Mouse (Mus musculus) intestine, embryonic 14.5 days (tissue): Measurements from ENCODE around the gene Epn3. TPM values are rescaled to one million over a fixed set of nuclear protein-coding genes. Genes with fewer than 3 reads are reported as not detected.

Experiments
- ATAC-seq: fragments of 200-750 bp; cut with Nextera tagmentation; replicated peaks from 2 replicates; pipeline ENCODE4 v1.8.0; 2017; ENCODE audit warnings: low read depth, moderate number of reproducible peaks, moderate TSS enrichment, moderate library complexity; ENCODE audit not compliant: low FRiP score, low TSS enrichment
- DNase-seq: peaks from one replicate; pipeline ENCODE4 v3.0.0-alpha.2; 2018; ENCODE audit warnings: low spot score
- H3K27ac ChIP-seq: fragments of 300-500 bp; sonication (generic); 2 replicates; pipeline ENCODE4 v1.5.1; 2014; ENCODE audit warnings: low read depth, mild to moderate bottlenecking, control low read depth
- H3K27me3 ChIP-seq: fragments of 300-500 bp; sonication (generic); replicated peaks from 2 replicates; pipeline ENCODE4 v1.6.1; 2014; ENCODE audit warnings: low read length, control low read depth; ENCODE audit not compliant: control insufficient read depth, insufficient read depth
- H3K36me3 ChIP-seq: fragments of 300-500 bp; sonication (generic); 2 replicates; pipeline ENCODE4 v1.6.1; 2014; ENCODE audit warnings: low read length, control low read depth; ENCODE audit not compliant: control insufficient read depth, insufficient read depth
- H3K4me1 ChIP-seq: fragments of 300-500 bp; sonication (generic); replicated peaks from 2 replicates; pipeline ENCODE4 v1.6.1; 2014; ENCODE audit warnings: low read length, control low read depth, mixed read lengths; ENCODE audit not compliant: control insufficient read depth, insufficient read depth
- H3K4me2 ChIP-seq: fragments of 300-500 bp; sonication (generic); 2 replicates; pipeline ENCODE4 v1.6.1; 2014; ENCODE audit warnings: low read length
- H3K4me3 ChIP-seq: fragments of 300-500 bp; sonication (generic); 2 replicates; pipeline ENCODE4 v1.5.1; 2014; ENCODE audit warnings: low read depth, low read length, control low read depth, mixed read lengths
- H3K9ac ChIP-seq: fragments of 300-500 bp; sonication (generic); 2 replicates; pipeline ENCODE4 v1.6.1; 2014; ENCODE audit warnings: mild to moderate bottlenecking, low read length
- H3K9me3 ChIP-seq: fragments of 300-500 bp; sonication (generic); 2 replicates; pipeline ENCODE4 v1.6.1; 2016; ENCODE audit warnings: low read length, control low read depth; ENCODE audit not compliant: control insufficient read depth
- WGBS: fragments of 180-500 bp; shearing (Covaris S2); extraction: QIAGEN DNeasy Blood & Tissue Kit; methylation state at CpG from one replicate; pipeline ENCODE4 v1.1.7; 2014; 5-methylcytosine and 5-hydroxymethylcytosine counted together
- polyA plus RNA-seq: library from polyadenylated mRNA; unstranded; fragments of >200 nt; fragmentation: Nextera tagmentation; extraction: Ambion mirVana; gene quantifications from 2 replicates; pipeline ENCODE4 v1.2.1, GENCODE M21; 2014

Epn3 gene
- polyA plus RNA-seq, 1 experiment from 2014 or later = 1.8 TPM

DNA sequence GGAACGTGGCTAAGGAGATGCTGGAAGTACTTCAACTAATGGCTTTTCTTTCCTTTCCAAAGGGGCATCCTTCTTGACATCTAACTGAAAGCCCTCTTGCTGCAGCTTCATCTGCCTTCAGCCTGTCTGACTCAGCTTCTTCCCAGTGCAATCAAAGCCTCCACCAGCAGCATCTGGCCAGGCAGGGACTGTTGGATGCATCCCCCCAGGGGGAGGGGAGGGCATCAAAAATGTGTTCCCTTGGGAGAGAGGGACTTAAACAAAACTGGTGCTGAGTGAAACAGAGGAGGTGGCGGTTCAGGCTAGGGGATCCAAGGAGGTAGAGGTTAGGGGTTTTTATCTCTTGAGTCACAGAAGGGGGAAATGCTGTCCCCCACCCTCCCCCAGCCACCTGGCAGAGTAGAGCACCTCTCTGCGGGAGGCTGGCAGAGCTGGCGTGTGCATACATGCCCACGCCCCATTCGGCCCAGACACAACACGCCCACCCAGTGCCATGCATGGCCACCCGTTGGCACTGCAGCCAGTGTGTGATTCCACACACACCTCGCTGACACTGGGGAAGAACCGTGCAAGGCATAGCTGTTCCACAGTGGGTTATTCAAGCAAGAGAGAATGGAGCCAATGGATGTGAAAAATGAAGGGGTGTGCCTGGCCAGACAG is 44.5 kb downstream of the Epn3 start:
- DNase-seq = no peak
- H3K4me1 ChIP-seq = 0 out of 2 replicates have a peak, but pooled peaks cover 6% of the 10 kb centered on the region
- H3K27ac ChIP-seq = no peak overlapping the region
- no peaks in the 10 kb centered on the region for H3K9me3 ChIP-seq
- no peak overlapping the region for H3K9ac ChIP-seq
- H3K36me3 ChIP-seq = peaks cover 11% of the 10 kb centered on the region
- H3K4me2 ChIP-seq = no peak overlapping the region
- 82% methylated on average over 10 of the region's 10 CpGs for WGBS
- no peak overlapping the region for H3K4me3 ChIP-seq
- no peak for ATAC-seq
- H3K27me3 ChIP-seq = no peaks in the 10 kb centered on the region

DNA sequence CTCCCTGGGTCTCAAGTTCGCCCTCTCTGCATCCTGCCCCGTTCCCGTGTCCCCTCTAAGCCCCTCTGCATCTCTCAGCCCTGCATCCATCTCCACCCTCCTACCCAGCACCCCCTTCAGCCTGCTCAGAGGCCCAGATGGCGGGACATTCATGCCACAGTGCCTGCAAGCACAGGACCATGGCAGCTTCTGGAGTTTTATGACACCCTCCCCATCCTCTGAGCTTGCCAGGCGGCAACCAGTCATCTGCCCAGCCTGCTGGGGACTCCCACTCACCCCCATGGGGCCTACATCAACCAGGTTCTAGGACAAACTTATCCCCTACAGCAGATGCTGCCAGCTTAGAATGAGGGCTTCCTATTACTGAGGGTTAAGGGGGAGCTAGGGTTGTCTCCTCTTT is 45.0 kb downstream of the Epn3 start:
- H3K4me1 ChIP-seq = 0 out of 2 replicates have a peak, but pooled peaks cover 6% of the 10 kb centered on the region
- ATAC-seq (no peak), DNase-seq (no peak)
- no peak overlapping the region for H3K4me3 ChIP-seq
- H3K9me3 ChIP-seq = no peaks in the 10 kb centered on the region
- no peak overlapping the region for H3K4me2 ChIP-seq
- H3K27ac ChIP-seq = no peak overlapping the region
- no peak overlapping the region for H3K9ac ChIP-seq
- no peaks in the 10 kb centered on the region for H3K27me3 ChIP-seq
- WGBS = 62% methylated on average over 5 of the region's 5 CpGs
- H3K36me3 ChIP-seq = peaks cover 8% of the 10 kb centered on the region

DNA sequence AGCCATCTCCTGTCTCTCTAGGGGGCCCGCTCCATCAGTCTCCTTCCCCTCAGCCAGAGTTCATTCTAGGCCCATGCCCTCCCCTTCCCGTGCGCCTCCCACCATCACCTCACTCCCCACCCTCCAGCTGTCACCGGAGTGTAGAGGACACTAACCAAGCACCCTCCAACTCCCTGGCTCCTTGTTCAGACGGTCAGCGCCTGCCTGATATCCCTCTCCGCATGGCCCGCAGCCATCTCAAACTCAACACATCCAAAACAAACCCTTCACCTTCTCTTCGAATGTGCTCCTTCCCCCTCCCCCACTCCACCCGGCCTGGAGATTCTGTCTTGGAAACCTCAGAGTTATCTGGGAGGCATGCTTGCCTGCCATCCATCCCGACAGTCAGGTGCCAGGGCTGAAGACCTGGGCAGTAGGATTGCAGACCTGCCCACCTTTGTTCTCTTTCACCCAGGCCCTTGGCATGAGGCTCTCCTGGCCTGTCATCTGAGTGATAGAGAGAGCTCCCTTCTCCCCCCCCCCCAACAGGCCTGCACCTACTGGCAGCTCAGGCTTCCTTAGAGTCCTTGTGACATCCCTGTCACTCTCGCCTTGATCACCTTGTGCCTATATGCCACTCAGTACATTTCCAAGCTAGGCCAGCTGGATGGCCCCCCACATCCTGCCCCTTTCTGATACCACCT is 48.5 kb downstream of the Epn3 start:
- H3K27ac ChIP-seq = no peak overlapping the region
- no peaks in the 10 kb centered on the region for H3K36me3 ChIP-seq
- H3K4me2 ChIP-seq = no peak overlapping the region
- 44% methylated on average over 12 of the region's 12 CpGs for WGBS
- no peak overlapping the region for H3K9ac ChIP-seq
- ATAC-seq = no peak
- 0 out of 2 replicates have a peak, but pooled peaks cover 6% of the 10 kb centered on the region for H3K4me1 ChIP-seq
- no peaks in the 10 kb centered on the region for H3K9me3 ChIP-seq
- H3K4me3 ChIP-seq = no peak overlapping the region
- H3K27me3 ChIP-seq = no peaks in the 10 kb centered on the region
- no peak for DNase-seq

DNA sequence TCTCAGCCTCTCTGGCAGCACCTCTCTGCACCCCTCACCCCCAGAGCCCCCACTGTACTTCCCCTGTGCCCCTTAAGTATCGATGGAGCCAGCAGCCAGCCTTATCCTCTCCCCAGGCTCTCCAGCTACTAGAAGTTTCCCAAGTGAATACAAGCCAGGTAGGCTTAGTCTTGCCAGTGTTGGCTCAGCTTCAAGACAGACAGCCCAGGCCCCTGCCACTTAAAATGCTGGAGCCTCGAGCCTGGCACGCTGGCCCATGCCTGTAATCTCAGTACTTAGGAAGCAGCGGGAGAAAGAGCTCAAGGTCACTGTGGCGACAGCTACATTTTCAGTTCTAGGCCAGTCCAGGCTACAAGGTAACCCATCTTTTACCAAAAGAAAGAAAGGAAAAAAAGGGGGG is 49.9 kb downstream of the Epn3 start:
- Histone ChIP-seq H3K4me1 (0 out of 2 replicates have a peak, but pooled peaks cover 6% of the 10 kb centered on the region), H3K9ac (no peak overlapping the region), H3K36me3 (no peaks in the 10 kb centered on the region), H3K27ac (no peak overlapping the region), H3K4me2 (no peak overlapping the region), H3K4me3 (no peak overlapping the region), H3K27me3 (no peaks in the 10 kb centered on the region), H3K9me3 (no peaks in the 10 kb centered on the region)
- no peak for DNase-seq
- ATAC-seq = no peak
- WGBS = 67% methylated on average over 5 of the region's 5 CpGs

DNA sequence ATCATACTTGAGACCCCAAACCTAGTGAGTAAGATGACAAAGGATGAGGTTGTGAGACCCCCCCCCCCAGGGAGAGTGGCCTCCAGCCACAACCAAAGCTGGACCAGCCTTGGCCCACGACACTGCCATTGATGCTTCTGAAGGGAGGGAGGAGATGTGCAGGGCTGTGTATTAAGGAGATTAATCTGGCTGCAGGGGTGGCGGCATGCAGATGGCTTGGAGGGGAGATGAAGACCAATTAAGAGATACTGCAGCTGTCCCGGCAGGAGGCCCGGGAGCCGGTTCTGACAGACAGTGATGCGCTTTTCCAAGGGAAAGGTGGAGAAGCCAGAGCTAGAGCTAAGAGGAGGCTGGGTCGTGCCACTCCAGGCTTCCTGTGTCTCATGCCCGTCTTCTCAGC is 50.5 kb downstream of the Epn3 start:
- H3K4me1 ChIP-seq = 0 out of 2 replicates have a peak, but pooled peaks cover 6% of the 10 kb centered on the region
- DNase-seq = no peak
- H3K9ac ChIP-seq = no peak overlapping the region
- no peak overlapping the region for H3K4me2 ChIP-seq
- H3K9me3 ChIP-seq = no peaks in the 10 kb centered on the region
- no peak; the same call in 1 of the 2 replicates for ATAC-seq
- 45% methylated on average over 8 of the region's 8 CpGs for WGBS
- H3K27ac ChIP-seq = no peak overlapping the region
- H3K4me3 ChIP-seq = no peak overlapping the region
- H3K27me3 ChIP-seq = no peaks in the 10 kb centered on the region
- H3K36me3 ChIP-seq = no peaks in the 10 kb centered on the region

DNA sequence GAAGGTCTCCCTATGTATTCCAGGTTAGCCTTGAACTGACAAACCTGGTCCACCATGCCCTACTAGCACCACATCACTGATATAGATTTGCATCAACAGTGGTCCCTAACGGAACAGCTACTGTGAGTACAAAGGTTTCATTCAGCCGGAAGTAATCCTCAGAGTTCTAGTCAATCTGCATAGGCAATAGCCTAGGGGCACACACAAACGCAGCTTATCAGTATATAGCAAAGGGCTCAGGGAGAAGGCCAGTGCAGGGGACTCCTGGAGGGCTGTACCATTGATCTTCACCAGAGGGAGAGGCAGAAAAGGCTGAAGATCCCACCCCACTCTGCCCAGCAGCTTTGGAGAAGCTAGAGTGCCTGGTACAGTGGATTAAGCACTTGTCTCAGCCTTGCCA is 52.8 kb downstream of the Epn3 start:
- Histone ChIP-seq H3K36me3 (peaks cover 7% of the 10 kb centered on the region; the same call in 1 of the 2 replicates), H3K4me1 (0 out of 2 replicates have a peak, but pooled peaks cover 6% of the 10 kb centered on the region), H3K9me3 (no peaks in the 10 kb centered on the region), H3K9ac (no peak overlapping the region), H3K27ac (no peak overlapping the region), H3K4me3 (no peak overlapping the region), H3K27me3 (no peaks in the 10 kb centered on the region), H3K4me2 (no peak overlapping the region)
- ATAC-seq = no peak
- WGBS = 43% methylated on average over 3 of the region's 3 CpGs
- no peak for DNase-seq

DNA sequence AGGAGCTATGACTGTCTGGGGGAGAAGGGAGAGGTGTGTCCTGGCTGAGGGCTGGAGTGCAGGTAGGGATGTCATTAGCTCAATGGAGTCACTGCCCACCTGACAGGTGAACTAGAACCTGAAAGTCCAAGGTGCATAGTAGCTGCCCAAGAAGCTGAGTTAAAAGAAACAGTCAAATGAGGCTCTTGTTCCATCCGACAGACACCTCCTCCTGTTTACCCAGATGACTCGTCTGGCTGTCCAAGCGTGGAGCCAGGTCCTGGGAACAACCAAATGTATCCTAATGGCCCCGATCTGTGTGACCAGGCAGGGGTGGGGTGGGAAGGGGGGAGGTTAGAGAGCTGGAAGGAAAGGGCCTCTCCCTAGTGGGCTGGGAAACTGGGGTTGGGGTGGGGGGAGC is 54.5 kb downstream of the Epn3 start:
- H3K27me3 ChIP-seq = no peaks in the 10 kb centered on the region
- no peak overlapping the region for H3K4me3 ChIP-seq
- no peaks in the 10 kb centered on the region for H3K9me3 ChIP-seq
- H3K36me3 ChIP-seq = peaks cover 7% of the 10 kb centered on the region; the same call in 1 of the 2 replicates
- WGBS = 25% methylated on average over 4 of the region's 4 CpGs
- no peak for ATAC-seq
- no peak overlapping the region for H3K27ac ChIP-seq
- H3K4me2 ChIP-seq = no peak overlapping the region
- H3K9ac ChIP-seq = no peak overlapping the region
- no peaks in the 10 kb centered on the region for H3K4me1 ChIP-seq
- DNase-seq = no peak

DNA sequence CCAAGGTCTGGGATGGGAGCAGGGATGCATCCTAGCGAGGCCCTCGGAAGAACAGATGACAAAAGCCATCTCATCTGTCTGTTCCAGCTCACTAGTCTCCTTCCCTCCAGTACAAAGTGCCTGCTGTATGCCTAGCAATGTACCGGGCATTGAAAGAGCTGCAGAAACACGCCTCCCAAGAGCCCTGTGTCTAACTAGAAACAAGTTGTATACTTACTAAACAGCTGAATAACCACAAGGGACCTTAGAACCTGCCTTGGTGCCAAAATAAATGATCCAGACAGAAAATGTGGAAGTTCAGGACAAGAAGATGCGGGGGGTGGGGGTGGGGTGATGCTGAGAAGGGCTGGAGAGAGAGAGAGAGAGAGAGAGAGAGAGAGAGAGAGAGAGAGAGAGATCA is 54.9 kb downstream of the Epn3 start:
- Histone ChIP-seq H3K4me2 (no peak overlapping the region), H3K9me3 (no peaks in the 10 kb centered on the region), H3K9ac (no peak overlapping the region), H3K27ac (no peak overlapping the region), H3K4me3 (no peak overlapping the region), H3K4me1 (no peaks in the 10 kb centered on the region), H3K36me3 (peaks cover 7% of the 10 kb centered on the region; the same call in 1 of the 2 replicates), H3K27me3 (no peaks in the 10 kb centered on the region)
- ATAC-seq = no peak
- 54% methylated on average over 5 of the region's 5 CpGs for WGBS
- no peak for DNase-seq
